Comparison of ENCODE assay signal across 16 mouse cellular contexts in the genomic region with DNA sequence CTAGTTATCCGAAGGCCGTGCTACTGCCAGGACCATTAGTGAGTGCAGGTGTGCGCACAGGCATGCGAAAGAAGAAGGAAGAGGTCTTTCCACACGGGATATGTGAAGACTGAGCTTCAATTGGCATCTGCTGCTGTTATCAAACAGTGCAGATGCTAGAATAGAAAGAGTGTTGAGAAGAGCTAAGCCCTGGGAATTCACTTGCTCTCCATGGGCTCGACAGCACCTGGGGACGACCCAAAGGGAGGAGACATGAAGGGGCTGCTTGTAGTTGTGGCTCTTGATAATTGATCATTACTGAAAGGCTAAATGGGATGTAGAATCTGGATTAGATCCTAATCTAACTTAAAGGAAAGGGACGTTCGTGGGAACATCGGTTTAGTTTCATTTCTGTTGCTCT.
"Had no signal": no experiment of that assay in that cellular context is flagged by ENCODE, and none has a peak within 500 bp of the region (broad histone marks: within the 10 kb centered on the region; RNA-seq: fewer than 3 reads in every experiment).

No protein-coding gene starts in this region.

- H3K36me3 ChIP-seq: liver, embryonic 15.5 days; midbrain, embryonic 13.5 days; midbrain, embryonic 15.5 days; neural tube, embryonic 12.5 days; stomach, embryonic 15.5 days had no signal

- H3K27me3 ChIP-seq: liver, embryonic 15.5 days; midbrain, embryonic 13.5 days; midbrain, embryonic 15.5 days; neural tube, embryonic 12.5 days; stomach, embryonic 15.5 days had no signal

- H3K4me1 ChIP-seq: midbrain, embryonic 15.5 days; neural tube, embryonic 12.5 days; stomach, embryonic 15.5 days had no signal

- H3K9me3 ChIP-seq: liver, embryonic 15.5 days; midbrain, embryonic 13.5 days; midbrain, embryonic 15.5 days; neural tube, embryonic 12.5 days; stomach, embryonic 15.5 days had no signal

- DNase-seq: lung, adult 18-20 months; lung, embryonic 14.5 days; lung, postnatal 10 days; lung, postnatal 4 days; right cerebral cortex, postnatal 25 days; right cerebral cortex, postnatal 4 days; spleen, adult 18-20 months; thymus, adult 2 months; thymus, postnatal 25 days had no signal

- ATAC-seq: midbrain, embryonic 13.5 days; midbrain, embryonic 15.5 days had no signal

- H3K27ac ChIP-seq: liver, embryonic 15.5 days; midbrain, embryonic 13.5 days; midbrain, embryonic 15.5 days; neural tube, embryonic 12.5 days; stomach, embryonic 15.5 days; stomach, postnatal 0 days had no signal

- H3K9ac ChIP-seq: liver, embryonic 15.5 days; lung, embryonic 14.5 days; midbrain, embryonic 13.5 days; midbrain, embryonic 15.5 days; neural tube, embryonic 12.5 days; stomach, embryonic 15.5 days had no signal

- H3K4me2 ChIP-seq: liver, embryonic 15.5 days; lung, embryonic 14.5 days; midbrain, embryonic 11.5 days; midbrain, embryonic 13.5 days; midbrain, embryonic 15.5 days; neural tube, embryonic 12.5 days; stomach, embryonic 15.5 days had no signal

- H3K4me3 ChIP-seq: liver, embryonic 15.5 days; midbrain, embryonic 13.5 days; midbrain, embryonic 15.5 days; neural tube, embryonic 12.5 days; stomach, embryonic 15.5 days had no signal
